Mouse (Mus musculus) cerebellum, postnatal 25 days (tissue): Measurements from ENCODE around the gene Lpin2.

ENCODE experiments used
- DNase-seq, 2 experiments: peaks; one replicate each; pipeline ENCODE4 v3.0.0; 2021; ENCODE audit warnings: mixed read lengths in 2 of 2

The Lpin2 gene

DNA sequence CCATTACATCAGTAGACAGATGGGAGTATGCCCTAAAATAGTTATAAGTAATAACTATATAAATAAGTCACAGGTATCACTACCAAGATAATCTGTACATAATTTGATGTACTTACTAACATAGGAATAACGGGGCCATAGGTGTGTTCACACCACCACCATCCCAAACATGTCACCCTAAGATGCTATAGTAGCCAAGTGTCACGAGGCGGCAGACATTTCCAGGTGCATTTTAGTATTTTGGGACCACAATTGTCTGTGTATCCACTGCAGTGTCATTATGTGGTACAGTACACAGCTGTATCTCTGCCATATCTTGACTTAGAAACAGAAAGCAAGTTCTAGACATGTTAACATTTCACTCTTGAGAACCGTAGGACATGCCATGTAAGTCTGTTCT, 50.9 kb downstream of the Lpin2 start:
- no peak for DNase-seq

- no peak for DNase-seq
Observed at GRCm38 (mm10) chr17:71234041-71234594, 51.8 kb downstream of the Lpin2 start.

DNA sequence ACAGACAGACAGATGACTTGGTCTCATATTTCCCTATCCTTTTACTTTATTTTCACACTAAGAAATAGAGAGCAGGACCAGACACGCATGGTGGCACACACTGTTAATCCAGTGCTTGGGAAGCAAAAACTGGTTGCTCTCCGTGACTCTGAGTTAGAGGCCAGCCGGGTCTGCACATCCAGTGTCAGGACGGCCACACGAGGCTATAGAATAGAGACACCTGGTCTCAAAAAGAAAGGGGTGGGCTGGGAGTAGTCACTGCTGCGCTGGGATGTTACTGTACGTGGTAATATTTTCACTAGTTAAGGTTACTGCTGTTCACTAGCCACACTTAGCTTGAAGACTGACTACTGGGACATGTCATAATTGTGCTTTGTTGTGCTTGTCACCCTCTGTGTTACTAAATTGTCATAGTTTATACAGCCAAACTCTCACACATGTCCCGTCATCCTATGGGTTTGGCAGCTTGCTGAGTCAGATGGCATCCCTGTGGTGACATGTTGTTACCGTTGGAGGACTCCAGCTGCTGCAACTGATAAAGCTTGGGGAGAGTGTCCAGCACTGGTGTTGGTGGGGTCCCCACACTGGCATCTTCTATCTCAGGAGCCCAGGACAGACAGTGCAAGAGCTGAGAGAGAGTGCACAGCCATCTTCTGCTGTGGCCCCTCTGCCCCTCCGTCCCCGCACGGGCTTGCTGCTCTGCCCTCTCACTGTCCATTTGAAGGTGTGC, 53.0 kb downstream of the Lpin2 start:
- DNase-seq = no peak

- no peak for DNase-seq
Observed at GRCm38 (mm10) chr17:71238494-71238893, 56.1 kb downstream of the Lpin2 start.

DNA sequence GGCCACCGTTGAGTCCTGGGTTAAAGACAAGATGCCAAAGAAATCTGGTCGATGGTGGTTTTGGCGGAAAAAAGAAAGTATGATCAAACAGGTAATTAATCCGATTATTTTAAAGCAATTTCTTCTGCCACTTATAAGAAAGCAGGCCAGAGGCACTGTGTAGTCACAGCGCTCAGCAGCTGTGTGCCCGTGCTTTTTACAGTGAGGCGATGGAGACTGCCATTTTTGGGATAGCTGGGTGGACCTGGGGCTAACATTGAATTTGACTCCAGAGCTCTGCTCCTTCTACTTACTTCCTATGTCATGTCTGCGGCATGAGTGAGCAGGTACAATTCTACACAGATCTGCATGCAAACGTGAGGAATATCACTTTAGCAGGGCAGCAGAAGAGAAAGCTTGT, 58.5 kb downstream of the Lpin2 start:
- DNase-seq = no peak

- no peak for DNase-seq
Observed at GRCm38 (mm10) chr17:71242666-71243065, 60.3 kb downstream of the Lpin2 start.

- DNase-seq = no peak
Observed at GRCm38 (mm10) chr17:71245133-71245532, 62.8 kb downstream of the Lpin2 start.

DNA sequence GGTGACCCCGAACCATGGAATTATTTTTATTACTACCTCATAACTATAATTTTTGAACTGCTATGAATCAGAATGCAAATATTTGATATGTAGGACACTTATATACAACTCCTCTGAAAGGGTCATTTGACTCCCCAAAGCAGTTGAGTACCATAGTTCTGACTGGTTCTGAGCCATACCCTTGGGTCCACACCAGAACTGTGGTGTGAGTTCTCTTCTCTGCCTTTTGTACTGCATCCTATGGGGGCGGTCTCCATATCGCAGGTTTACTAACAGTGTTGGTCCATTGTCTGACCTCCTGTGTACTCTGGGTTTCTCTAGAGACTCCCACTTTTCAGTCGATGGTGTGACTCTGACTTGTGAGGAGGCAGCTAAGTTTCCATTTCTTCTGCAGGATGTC, 63.7 kb downstream of the Lpin2 start:
- DNase-seq = no peak

GRCm38 (mm10) chr17:71248963-71249362, 66.6 kb downstream of the Lpin2 start:
- no peak for DNase-seq

DNA sequence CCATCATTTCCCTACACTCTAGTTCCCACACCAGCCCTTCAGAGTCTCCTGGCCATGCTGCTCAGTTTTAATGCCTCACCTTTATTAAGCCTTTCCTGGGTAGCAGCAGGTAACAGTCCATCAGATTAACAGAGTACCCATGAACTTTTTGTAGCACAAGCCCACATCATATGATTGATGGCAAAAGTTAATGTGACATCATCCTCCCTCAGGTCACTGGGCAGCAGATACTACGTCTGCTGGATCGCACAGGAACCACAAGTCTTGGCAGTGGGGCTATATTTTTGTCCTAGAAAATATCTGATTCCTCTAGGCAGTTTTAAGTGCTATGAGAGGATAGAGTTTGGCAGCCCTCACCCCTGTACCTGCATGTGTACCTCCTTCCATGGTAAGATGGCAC, 67.7 kb downstream of the Lpin2 start:
- no peak for DNase-seq

GRCm38 (mm10) chr17:71250819-71251600, 68.7 kb downstream of the Lpin2 start:
- no peak for DNase-seq

DNA sequence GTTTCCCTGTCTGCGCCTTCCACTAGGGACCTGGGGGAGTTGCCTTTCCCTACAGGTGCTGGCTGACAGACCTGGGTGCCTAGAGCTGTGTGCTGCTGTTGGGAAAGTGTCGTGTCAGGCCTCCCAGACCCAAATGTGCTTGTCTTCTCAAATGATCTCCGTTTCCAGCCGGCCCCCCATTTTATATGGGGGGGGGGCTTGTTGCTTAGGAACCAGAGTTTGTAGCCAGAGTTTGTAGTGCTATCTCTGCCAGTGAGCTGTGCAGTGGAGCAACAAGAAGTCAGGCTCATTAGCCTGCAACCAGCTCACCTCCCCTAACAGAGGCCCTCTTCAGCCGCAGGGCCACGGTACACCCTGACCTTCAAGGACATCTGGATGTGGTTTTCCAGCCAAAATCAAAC, 69.2 kb downstream of the Lpin2 start:
- no peak for DNase-seq

DNA sequence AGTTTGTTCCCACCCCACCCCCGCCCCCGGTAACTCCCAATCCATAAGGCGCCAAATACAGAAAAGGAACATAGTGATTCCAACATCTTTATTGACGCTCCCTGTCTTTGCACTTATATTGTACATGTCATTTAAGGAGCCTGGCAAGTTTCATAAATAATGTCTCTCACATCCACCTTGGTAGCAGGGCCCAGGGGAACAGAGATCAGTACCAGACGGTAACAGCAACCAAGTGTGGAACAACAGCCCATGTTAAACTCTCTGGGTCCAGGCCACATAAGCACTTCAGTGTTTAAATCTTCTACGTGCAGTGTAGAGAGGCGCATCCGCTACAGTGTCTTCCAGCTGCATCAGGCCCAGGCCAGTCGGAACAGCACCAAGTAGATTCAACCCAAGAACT, 69.7 kb downstream of the Lpin2 start:
- DNase-seq = no peak

GRCm38 (mm10) chr17:71253391-71253790, 71.0 kb downstream of the Lpin2 start:
- no peak for DNase-seq

DNA sequence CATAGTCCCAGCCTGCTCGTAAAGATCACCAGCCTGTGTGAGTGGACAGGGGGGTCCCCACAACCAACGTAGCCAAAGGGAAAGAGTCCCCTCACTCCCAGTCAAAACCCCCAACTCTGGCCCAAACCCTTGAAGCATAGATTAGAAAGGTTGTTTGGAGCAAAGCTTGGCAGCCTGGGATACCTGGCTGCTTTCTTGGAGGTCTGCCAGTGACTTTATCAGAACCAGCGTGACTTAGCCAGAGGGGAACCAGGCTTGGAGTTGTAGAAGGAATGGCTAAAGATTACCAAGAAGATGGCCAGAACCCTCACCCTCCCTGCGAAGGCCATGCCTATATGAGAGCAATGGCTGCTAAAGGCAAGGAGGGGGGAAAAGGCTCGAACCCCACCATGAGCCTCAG, 71.7 kb downstream of the Lpin2 start:
- DNase-seq = peak; percentile 21 to 25

DNA sequence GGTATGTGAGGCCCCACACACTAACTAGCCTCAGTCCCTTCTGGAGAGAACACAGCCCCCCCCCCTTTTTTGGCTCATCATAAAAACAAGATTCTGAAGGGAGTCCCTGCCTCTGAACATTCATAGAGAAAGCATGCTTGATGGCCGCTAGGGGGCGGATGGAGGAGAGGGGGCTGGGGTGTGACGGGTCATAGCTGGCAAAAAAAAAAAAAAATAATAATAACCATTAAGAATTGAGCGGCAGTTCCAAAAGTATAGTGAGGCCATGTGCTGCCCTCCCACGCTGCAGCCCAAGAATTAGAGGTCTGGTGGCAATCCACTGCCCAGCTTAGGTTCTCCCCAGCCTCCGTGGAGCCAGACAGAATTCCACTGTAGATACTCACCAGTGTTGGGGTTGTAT, 72.4 kb downstream of the Lpin2 start:
- DNase-seq = peak; percentile 19 to 47

DNA sequence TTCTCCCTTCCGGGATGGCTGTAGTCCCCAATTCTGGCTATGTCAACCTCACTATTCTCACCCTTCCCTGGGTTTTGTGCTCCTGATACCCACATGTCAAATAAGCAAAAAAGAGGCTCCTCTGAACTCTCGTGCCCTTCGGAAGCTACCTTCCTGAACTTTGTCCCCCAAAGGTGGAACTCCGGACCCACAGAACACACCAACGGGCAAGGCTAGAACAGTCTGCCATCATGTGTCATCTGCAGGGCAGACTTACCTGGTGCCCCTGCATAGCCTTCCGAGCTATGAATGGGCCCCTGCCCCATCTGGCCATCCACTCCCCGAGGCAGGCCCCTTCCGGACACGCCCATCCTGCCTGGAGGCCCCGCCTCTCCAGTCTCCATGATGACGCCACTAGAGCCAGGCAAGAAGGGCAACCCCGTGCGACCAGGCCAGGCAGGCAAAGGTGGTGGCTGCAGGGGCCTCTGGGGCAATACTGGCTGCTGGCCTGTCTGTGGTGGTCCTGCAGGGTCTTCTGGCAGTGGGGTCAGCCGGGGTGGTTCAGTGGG, 73.8 kb downstream of the Lpin2 start:
- DNase-seq = no peak

- DNase-seq = peak; percentile 36 to 54
Observed at GRCm38 (mm10) chr17:71256806-71257536, 74.6 kb downstream of the Lpin2 start.

DNA sequence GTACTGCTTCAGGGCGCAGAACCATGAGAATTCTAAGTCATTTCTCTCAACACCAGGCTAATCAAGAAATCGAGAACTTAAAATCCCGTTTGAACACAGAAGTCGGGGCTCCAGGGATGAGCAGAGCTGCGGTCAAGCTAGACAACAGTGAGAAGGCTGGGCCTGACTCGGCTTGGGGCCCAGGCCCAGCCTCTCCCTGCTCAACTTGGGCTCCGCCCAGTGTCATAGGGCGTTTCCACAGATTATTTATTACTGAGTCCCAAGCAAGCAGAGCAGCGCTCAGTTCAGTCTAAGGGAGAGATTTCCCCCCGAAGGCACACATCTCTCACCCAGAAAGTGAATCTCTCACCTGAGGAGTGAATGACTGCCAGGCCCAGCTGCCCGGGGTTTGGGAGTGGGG, 77.4 kb downstream of the Lpin2 start:
- no peak for DNase-seq

DNA sequence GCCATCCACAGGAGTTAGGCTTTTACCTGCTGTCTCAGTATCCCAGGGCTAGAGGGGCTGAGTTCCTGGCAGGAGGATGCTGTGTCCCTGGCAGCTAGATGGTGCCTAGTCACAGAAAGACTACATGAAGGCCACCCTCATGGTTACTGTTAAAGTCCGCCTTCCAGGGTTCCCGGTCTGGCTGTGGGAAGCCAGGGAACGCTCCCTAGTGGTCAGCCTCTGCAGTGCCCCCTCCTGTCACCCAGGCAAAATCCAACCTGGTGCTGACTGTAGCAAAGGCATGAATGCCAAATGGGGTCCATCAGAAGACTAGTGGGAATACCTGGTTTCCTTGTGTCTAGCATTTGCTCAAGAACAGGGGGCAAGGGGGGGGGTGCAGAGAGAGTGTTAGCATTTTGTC, 78.3 kb downstream of the Lpin2 start:
- DNase-seq = no peak

GRCm38 (mm10) chr17:71263136-71263535, 80.8 kb downstream of the Lpin2 start:
- no peak for DNase-seq

GRCm38 (mm10) chr17:71264739-71265138, 82.4 kb downstream of the Lpin2 start:
- no peak for DNase-seq
